Mouse (Mus musculus) stomach, postnatal 0 days (tissue): ENCODE measurements around the gene Slc24a3.

Source experiments
- CTCF ChIP-seq: IDR thresholded peaks from 2 replicates; pipeline ENCODE4 v1.5.1; 2016; ENCODE audit warnings: antibody characterized with exemption, low read depth, mild to moderate bottlenecking, moderate library complexity
- EP300 ChIP-seq: optimal IDR thresholded peaks from 2 replicates; pipeline ENCODE3; 2016; ENCODE audit warnings: antibody characterized with exemption

DNA sequence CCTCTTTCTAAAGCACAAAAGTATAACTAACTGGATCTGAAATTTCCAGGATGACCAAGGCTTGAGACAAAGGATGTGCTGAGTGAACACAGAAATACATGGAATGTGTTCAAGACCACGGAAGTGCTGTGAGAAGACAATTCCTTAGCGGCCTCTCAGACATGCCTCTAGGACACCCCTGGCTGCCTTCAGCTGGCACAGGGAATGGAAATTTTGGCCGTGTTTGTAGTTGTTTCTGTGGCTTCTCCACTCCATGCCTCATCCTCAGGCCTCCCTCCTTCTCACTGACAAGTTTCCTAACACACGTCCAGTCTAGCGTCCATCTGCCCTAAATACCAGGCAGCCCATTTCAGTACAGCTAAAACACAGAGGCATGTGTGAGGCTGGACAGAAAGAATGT, 262.4 kb downstream of the Slc24a3 start:
- TF ChIP-seq EP300, result no peak
- TF ChIP-seq CTCF, result no peak
